Mouse (Mus musculus): ENCODE measurements around the gene Med18. TPM values are rescaled to one million over a fixed set of nuclear protein-coding genes. Genes with fewer than 3 reads are reported as not detected.

The Med18 gene
- total RNA-seq (2015; ENCODE audit: low replicate concordance) (2.5 and 5.6 TPM in 2 replicates), total RNA-seq (2017; ENCODE audit: low replicate concordance) (2.8 and 4.0 TPM in 2 replicates)

- peak; percentile 93 for ATAC-seq (replicated peaks; ENCODE audit: low FRiP score, poor library complexity, severe bottlenecking)
Observed at GRCm38 (mm10) chr4:132463430-132464254, at the start of gene Med18. Med18 (minus strand) TSS chr4:132463921.

DNA sequence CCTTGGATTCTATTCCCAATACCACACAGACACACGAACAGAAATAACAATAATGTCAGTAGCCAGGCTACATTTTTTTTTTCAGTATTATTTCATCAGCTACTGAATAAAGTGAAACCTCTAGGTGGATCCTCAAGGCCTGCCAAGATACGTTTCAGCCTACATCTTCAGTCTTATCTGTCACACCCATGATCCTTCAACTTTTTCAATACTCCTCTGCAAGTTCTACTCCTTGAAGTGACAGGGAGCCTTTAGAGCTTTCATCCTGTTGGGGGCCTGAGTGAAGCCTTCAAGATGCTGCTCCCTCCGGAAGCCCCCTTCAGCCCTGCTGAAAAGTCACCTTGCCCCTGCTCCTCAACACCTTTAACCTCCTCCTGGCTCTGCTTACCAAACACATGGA lies 48.4 kb upstream of the Med18 start:
- 0 out of 2 replicates have a peak, but pooled peaks have one; percentile 14 for ATAC-seq (replicated peaks; ENCODE audit: low FRiP score, poor library complexity, severe bottlenecking)

DNA sequence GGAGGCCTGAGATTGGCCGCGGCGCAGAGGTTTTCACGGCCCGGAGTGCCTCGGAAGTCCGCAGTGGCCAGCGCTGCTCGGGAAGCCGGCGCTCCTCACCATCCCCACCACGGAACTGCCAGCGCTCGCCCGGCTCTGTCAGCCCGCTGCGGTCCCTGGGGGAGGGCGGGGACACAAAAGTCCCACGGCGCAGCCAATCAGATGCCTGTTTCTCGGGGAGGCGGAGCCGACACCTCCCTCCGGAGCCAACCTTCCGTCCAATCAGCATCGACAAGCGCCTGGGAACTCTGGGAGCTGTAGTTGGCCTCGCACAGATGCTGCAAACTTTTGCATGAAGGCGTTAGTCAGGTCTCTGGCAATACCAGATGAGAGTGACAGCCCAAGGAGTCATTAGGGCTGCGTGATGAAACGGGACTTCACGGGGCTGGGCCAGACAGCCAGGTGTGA lies 46.7 kb upstream of the Med18 start, which contains the start of gene Sesn2:
Gene Sesn2, minus strand, starts transcription at position 150 of the 447 bp plus-strand sequence.
- ATAC-seq (replicated peaks; ENCODE audit: low FRiP score, poor library complexity, severe bottlenecking), result peak; percentile 83

DNA sequence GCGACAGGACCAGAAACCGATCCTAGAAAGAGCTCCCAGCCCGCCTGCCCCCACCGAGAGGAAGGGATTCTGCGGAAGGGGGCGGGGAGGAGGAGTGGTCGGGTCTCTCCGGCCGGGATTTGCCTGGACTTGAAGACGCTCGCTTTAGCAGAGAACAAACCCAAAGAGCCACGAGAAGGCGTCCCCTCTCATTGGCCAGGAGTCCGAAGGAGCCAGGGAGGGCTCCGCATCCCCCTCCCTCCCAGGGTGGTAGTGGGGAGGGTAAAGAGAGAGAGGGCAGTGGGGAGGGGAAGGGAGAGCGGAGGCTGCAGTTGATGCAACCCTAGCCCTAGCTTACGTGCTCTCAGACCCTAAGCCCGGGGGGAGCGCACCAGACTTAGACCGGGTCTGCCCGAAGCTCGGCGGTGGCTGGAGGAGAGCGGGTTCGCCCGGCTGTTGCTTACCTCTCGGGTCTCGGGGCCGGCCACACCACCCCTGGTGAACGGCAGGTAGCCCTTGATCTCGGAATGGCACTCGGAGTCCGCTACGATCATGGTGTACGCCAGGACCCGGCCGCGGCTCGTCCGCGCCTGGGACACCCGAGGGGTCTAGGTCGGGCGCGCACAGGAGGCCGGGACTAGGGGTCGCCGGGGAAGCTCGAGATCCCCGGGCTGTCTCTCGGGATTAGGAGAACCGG lies 46.0 kb upstream of the Med18 start:
- ATAC-seq (replicated peaks; ENCODE audit: low FRiP score, poor library complexity, severe bottlenecking), result peak; percentile 12

- no peak for ATAC-seq (replicated peaks; ENCODE audit: low FRiP score, poor library complexity, severe bottlenecking)
Observed at GRCm38 (mm10) chr4:132507210-132507609, 43.5 kb upstream of the Med18 start.

GRCm38 (mm10) chr4:132506250-132506649 lies 42.5 kb upstream of the Med18 start:
- no peak for ATAC-seq (replicated peaks; ENCODE audit: low FRiP score, poor library complexity, severe bottlenecking)

GRCm38 (mm10) chr4:132505800-132506199 lies 42.1 kb upstream of the Med18 start:
- ATAC-seq (replicated peaks; ENCODE audit: low FRiP score, poor library complexity, severe bottlenecking), result no peak

DNA sequence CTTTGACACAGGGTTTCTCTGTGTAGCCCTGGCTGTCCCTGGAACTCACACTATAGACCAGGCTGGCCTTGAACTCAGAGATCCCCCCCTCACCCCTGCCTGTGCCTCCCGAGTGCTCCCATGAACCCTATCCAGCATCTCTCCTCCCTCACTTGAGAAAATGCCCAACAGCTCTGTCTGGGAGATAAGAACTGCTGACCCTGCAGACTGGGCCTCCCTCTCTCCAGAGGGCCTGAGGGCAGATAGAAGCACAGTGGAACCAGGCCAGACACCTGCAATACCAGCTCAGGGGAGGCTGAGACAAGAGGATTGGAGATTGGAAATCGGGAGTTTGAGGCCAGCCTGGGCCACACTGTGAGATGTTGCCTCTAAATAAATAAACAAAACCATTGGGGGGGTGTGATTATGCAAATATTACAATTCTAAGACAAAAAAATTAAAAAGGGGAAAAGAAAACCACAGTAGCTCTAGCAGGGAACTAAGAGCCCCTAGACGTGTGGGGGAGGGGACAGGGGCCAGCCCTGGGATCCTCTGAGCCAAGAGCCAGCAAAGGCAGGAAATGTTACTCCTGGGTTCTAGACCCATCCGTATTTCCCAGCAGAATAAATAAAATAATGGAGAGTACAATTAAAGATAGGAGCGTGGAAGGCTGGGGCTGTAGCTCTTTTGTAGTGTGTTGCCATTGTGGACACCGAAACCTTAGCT lies 41.5 kb upstream of the Med18 start:
- ATAC-seq (replicated peaks; ENCODE audit: low FRiP score, poor library complexity, severe bottlenecking), result no peak

DNA sequence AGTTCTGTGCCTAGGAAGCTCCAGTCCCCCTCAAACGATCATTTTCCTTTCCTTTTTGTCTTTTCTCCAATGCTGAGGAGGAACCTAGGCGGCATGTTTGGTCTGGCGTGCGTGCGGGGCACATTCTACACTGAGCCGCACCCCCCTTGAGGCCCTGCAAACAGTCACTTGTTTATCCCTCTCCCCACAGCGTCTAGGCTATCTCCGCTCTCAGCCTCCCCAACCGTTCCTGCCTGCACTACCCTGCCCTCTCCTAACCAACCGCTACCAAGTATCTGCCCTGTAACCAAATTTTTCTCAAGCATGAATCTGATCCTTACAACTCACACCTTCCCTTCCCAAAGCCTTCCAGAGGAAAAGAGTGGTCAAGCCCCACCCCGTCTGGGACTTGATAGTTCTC lies 39.6 kb upstream of the Med18 start:
- ATAC-seq (replicated peaks; ENCODE audit: low FRiP score, poor library complexity, severe bottlenecking), result 0 out of 2 replicates have a peak, but pooled peaks have one; percentile 17

GRCm38 (mm10) chr4:132501639-132502038 lies 37.9 kb upstream of the Med18 start:
- ATAC-seq (replicated peaks; ENCODE audit: low FRiP score, poor library complexity, severe bottlenecking), result no peak

DNA sequence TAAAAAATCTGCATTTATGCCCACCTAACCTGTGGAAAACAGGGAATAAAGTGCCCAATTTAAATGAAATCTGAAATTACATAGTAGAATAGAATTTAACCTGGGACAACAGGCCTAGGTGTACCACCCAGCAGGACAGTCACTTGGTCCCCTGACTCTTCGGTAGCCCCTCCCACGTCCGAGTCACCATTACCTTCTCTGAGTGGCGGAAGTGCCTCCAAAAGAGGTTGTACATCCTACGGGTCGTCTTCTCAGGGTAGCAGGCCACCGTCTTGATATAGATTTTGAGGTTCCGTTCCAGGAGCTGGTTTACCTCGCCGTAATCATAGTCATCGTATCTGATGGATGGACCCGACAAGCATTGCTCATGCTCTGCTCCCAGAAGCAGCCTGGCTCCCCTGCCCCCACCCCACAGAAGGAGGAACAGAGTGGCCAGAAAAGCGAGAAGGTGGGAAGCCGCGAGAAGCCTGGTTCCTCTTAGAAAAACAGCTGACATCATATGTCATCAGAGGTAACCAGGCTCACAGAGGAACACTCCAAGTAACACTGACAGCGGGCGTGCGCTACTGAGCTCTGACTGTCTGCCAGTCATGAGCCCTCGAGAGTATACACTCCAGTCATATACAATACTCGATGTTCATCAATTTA lies 30.7 kb upstream of the Med18 start:
- no peak for ATAC-seq (replicated peaks; ENCODE audit: low FRiP score, poor library complexity, severe bottlenecking)

- ATAC-seq (replicated peaks; ENCODE audit: low FRiP score, poor library complexity, severe bottlenecking), result no peak
Observed at GRCm38 (mm10) chr4:132492178-132493060, 28.7 kb upstream of the Med18 start.

DNA sequence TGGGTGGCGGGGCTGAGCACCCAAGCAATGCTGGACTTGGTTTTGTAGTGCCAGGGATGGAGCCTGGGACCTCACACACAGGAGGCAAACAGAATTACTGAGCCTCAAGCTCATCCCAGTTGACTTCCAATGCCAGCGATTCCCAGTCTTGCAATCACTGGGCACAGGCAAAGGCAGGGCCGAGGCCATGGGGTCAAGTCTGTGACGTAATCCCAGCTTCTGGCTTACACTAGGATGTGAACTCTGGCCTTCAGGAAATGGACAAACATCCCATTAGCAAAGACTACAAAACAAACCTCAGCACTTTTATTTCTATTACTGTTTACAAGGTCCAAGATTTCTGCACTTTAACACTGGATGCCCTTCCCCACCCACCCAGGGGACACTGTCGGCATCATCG lies 28.0 kb upstream of the Med18 start:
- ATAC-seq (replicated peaks; ENCODE audit: low FRiP score, poor library complexity, severe bottlenecking), result no peak

DNA sequence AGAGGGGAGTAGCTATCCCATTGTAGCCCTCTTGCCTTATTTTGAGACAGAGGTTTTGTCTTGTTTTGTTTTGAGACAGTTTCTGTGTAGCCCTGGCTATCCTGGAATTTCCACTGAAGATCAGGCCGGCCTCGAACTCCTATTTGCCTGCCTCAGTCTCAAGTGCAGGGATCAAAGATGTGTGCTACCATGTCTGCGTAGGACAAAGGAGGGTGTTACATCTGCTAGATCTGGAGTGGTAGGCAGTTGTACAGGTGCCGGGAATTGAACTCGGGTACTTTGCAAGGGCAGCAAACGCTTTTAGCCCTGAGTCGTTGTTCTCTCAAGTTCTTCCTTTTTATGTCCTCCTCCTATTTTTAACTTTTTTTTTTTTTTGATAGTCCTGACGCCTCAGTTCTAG lies 27.3 kb upstream of the Med18 start:
- ATAC-seq (replicated peaks; ENCODE audit: low FRiP score, poor library complexity, severe bottlenecking), result no peak

DNA sequence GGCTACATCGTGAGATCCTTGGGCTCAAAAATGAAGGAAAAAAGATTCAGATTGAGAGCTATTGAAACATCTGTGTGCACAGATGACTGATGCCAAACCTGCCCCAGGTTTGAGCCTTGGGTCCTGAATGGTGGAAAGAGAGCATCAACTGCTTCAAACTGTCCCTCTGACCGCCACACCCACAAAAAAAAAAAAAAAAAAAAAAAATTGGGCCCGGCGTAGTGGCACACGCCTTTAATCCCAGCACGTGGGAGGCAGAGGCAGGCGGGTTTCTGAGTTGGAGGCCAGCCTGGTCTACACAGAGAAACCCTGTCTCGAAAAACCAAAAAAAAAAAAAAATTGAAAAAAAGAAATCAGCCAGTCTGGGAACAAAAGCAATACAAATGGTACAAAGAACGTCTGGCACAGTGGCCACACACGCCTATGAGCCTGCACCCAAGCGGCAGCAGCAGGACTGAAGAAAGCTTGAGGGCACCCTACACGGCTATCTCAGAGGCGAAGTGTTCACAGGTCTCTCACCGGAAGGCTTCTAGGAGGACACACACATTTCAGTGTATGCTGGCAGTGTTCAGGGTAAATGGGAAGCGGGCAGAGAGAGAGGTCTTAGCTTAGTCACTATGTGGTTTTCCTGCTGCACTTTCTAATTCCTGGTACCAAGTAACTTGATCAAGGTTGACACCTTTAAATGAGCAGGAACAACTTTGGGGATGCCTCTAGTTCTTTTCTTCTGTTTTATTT lies 26.7 kb upstream of the Med18 start:
- no peak for ATAC-seq (replicated peaks; ENCODE audit: low FRiP score, poor library complexity, severe bottlenecking)

GRCm38 (mm10) chr4:132488976-132489375 lies 25.3 kb upstream of the Med18 start:
- ATAC-seq (replicated peaks; ENCODE audit: low FRiP score, poor library complexity, severe bottlenecking), result no peak

DNA sequence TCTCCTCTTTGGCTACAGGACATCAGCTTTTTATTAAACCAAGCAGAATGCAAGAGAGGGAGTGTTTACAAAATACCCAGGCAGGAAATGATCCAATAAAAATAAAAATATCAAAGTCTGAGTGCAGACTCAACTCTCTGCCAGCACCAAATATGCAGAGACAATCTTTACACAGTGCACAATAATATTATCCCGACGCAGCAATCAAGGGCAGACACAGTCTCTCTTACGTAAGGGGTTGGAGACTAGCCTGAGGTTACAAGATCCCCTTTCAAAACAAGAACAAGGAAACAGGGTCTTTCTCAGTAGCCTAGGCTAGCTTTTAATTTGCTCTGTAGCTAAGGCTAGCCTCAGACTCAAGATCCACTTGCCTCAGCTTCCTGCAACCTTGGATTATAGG lies 24.8 kb upstream of the Med18 start:
- ATAC-seq (replicated peaks; ENCODE audit: low FRiP score, poor library complexity, severe bottlenecking), result no peak

DNA sequence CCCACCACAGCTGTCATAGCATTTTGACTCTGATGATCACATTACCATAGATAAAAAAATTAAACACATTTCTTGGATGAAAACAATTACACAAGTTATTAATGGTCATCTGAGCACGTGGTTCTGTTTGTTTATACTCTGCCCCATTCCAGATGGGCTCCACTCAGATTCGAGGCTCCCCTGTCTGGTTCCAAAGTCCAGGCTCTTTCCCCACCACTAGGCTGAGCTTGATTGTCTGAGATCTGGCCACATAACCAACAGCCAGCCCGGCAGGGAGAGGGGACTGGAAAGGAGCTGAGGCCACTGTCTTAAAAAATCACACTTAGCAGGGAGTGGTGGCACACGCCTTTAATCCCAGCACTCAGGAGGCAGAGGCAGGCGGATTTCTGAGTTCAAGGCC lies 21.1 kb upstream of the Med18 start:
- ATAC-seq (replicated peaks; ENCODE audit: low FRiP score, poor library complexity, severe bottlenecking), result no peak
